Mouse (Mus musculus): ENCODE measurements around the gene Khdc4. TPM values are rescaled to one million over a fixed set of nuclear protein-coding genes. Genes with fewer than 3 reads are reported as not detected.

Khdc4 gene
- polyA plus RNA-seq (2012; rRNA removed): 54.8 and 71.4 TPM in 2 replicates

DNA sequence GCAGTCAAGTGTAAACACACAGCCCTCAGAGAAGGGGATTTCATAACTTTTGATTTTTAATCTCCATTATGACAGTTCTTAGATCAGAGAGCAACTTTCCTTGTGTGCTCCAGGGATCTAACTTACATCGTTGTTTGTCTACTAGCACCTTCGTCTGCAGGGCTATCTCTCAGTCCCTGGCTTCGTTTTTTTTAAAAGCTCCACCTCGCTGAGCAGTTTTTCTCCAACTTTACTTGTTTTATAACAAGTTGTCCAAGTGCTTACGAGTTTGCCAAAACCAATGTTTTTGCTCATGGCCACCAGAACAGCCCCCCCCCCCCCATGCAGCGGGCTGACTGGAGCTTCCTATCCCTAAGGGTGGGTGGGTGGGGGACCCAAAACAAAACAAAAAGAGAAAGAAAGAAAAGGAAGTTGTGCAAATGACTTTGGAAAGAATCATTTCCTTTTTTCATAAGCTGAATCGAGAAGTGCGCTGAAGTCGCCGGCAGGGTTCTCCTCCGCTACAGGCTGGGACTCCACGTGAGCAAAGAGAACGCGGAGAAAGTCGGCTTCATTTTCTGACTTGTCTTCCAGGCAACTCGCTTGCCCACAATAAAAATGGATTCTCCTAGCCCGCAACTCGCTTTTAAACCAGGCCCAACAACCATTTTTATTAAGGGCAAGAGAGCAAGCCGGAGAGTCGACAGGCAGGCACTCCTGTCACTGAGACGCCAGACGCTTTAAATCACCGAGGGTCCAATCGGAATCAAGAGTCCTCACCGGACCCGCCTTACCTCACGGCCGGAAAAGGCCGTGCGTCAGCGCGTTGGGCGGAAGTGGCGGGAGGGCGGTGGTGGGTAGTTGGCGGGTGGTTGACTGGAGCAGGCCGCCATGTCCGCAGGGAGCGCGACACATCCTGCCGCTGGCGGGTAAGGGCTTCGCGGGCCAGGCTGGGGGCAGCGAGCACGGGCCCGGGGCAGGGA, at the start of gene Khdc4:
Gene Khdc4 (plus strand): TSS at position 824 of the 962 bp plus-strand sequence.

GRCm38 (mm10) chr3:88652846-88653515, 32.6 kb upstream of the Khdc4 start, which contains the start of gene Rxfp4:
Gene Rxfp4, minus strand, starts transcription at chr3:88653142.

GRCm38 (mm10) chr3:88716399-88717197, 31.0 kb downstream of the Khdc4 start, which contains the start of gene Rit1:
Gene Rit1, plus strand, starts transcription at chr3:88716838.

Other genes with a start within 250 kb of the Khdc4 start
- 40.9 and 48.8 TPM in 2 replicates for gene Sema4a, start 224.6 kb upstream of the Khdc4 start, polyA plus RNA-seq (2012; rRNA removed)
- gene Lmna, start 175.8 kb upstream of the Khdc4 start, polyA plus RNA-seq (2012; rRNA removed): 370 and 373 TPM in 2 replicates
- gene Mex3a, start 153.4 kb upstream of the Khdc4 start, polyA plus RNA-seq (2012; rRNA removed): 17.5 and 19.7 TPM in 2 replicates
- 41.8 and 42.1 TPM in 2 replicates for gene Rab25, start 137.5 kb upstream of the Khdc4 start, polyA plus RNA-seq (2012; rRNA removed)
- 134 and 152 TPM in 2 replicates for gene Lamtor2, start 132.7 kb upstream of the Khdc4 start, polyA plus RNA-seq (2012; rRNA removed)
- gene Ubqln4, start 132.0 kb upstream of the Khdc4 start, polyA plus RNA-seq (2012; rRNA removed): 89.1 and 108 TPM in 2 replicates
- 219 and 314 TPM in 2 replicates for gene Ssr2, start 109.9 kb upstream of the Khdc4 start, polyA plus RNA-seq (2012; rRNA removed)
- gene Arhgef2, start 79.8 kb upstream of the Khdc4 start, polyA plus RNA-seq (2012; rRNA removed): 83.5 and 83.9 TPM in 2 replicates
- not detected in 2 replicates for gene Rxfp4, start 32.7 kb upstream of the Khdc4 start, polyA plus RNA-seq (2012; rRNA removed)
- gene Rit1, start 31.0 kb downstream of the Khdc4 start, polyA plus RNA-seq (2012; rRNA removed): 41.5 and 49.2 TPM in 2 replicates
- 12.0 and 14.1 TPM in 2 replicates for gene Syt11, start 89.4 kb downstream of the Khdc4 start, polyA plus RNA-seq (2012; rRNA removed)
- 16.0 and 17.5 TPM in 2 replicates for gene Gon4l, start 149.4 kb downstream of the Khdc4 start, polyA plus RNA-seq (2012; rRNA removed)
- 45.9 and 55.4 TPM in 2 replicates for gene Msto1, start 228.2 kb downstream of the Khdc4 start, polyA plus RNA-seq (2012; rRNA removed)